Mouse (Mus musculus): ENCODE measurements at regions not wholly inside any gene's neighbourhood (a gene's known extent, or its start where the extent isn't known, plus 50 kb on each side); places are given as distances from the start of the nearest gene placed in this dataset.

- DNase-seq: no peak
Measured at GRCm38 (mm10) chr13:35607710-35608109, 51.9 kb upstream of the Cdyl start.

Data from cerebellum, adult 9-11 months (tissue).